Mouse (Mus musculus) frontal cortex, postnatal 36 days (tissue): ENCODE results near the gene Gm826.

Experiments used
- DNase-seq, 2 experiments: peaks; one replicate each; pipeline ENCODE4 v3.0.0; 2022; ENCODE audit warnings: low spot score in 2 of 2

The Gm826 gene

DNA sequence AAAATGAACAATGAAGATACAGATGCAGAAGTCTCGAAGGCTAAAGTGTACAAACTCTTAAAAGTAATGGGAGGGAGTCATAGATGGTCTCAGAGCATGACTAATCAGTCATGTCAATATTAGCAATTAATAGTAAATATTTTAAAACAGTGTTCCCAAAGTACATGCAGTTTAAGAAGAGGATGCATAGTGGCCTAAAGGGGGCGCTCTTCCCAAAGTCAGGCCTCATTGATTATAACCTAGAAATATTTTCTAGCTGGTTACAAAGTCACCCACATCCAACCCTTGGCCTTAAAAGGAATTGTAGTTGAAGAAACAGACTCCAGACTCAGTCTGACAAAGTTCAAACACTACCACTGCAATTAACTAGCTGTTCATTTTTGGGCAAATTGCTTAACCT is 20.4 kb upstream of the Gm826 start:
- DNase-seq, result no peak

DNA sequence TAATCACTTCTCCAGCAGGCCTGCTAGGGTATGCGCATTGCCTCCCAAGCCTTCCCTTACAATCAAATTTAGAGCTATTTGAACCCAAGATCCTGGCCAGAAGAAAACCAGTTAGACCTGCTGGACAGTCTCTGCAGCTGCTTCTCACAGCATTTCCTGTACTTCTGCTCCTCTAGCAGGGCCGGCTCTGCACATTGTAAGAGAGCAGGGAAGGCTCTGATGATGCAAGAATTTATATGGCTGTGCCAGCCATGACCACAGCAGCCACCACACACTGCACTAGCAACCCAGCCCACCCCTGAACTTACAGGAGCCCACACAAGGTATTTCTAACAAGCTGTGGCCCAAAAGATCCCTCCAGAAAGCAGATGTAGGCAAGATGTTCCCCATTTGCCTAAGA is 19.6 kb upstream of the Gm826 start:
- DNase-seq, result no peak

DNA sequence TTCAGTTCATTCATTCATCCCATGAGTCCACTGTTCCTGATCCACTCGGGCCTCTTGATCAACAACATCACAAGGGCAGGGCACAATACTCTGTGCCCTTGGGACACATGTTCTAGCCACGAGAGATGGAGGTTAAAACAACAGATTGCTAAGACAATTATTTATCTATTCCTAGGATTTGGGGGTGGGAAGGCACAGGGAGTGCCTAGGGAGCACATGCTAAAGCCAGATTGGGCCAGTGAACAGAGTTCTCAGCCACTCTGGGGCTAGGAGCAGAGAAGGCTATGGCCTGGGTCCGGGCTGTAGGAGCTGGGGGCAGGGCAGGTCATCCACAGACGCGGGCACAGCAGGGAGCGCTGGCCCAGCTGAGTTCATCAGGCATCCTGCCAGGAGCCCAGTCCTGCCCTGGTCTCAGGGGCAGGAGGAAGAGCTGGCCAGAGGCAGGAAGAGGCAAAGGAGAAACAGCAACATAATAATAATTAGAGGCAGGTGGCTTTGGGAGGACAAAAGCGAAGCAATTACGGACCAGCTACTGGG is 17.1 kb upstream of the Gm826 start:
- no peak for DNase-seq

DNA sequence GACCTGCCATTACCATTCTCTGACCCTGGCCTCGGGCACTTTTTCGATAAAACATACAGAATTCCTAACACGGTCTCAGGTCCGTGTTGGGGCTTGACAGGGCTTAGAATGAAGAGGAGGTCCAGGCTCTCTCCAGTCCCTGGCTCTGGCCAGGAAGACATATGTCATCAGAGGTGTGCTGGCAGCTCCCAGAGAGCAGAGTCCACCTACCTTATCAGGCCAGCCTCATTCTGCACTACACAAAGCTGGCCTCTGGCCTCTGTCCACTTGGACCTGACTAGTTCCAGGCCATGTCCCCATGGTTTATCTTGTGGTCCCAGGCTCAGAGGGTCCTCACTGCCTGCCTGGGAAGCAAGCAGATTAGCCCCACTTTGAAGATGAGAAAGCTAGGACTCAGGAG is 15.6 kb upstream of the Gm826 start:
- DNase-seq, result no peak

DNA sequence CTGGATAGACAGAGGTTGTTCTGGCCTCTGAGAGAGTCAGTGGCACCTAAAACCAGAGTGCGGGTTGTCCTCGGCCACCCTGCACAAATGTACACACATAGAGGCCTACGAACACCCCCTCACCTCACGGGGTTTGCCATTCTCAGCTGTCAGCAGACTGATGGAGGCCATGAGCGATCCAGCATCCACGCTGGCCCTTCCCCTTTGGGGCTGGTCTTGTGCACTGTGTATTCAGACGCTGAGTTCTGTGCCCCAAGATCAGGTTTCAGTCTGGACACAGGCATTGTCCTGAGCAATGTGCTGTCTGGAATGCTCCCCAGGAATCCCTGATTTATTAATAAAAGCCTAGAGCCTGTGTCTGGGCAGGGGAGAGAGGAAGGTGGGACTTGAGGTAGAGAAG is 14.8 kb upstream of the Gm826 start:
- DNase-seq, result no peak

DNA sequence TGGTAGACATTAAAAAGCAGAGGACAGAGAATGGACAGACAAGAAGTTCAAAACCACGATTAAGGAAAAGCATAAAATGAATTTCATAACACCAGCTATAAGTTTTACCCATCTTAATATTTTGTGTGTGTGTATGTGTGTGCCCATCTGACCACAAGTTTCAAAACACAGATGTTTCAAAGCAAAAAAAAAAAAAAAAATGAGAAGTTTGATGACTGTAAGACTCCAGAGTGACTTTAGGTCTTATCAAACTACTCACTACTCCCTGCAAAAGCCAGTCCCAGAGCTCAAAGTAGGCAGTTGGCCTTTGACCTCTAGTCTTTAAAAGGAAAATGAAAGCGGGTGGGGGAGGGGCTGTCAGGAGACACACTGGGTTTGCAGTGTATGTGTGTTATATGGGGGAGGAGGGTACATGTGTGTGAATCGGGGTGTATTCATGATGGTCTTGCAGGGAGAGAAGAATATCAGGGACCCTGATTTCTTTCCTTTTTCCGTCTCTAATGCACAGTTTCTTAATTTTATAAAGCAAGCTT is 14.2 kb upstream of the Gm826 start:
- DNase-seq, result no peak

DNA sequence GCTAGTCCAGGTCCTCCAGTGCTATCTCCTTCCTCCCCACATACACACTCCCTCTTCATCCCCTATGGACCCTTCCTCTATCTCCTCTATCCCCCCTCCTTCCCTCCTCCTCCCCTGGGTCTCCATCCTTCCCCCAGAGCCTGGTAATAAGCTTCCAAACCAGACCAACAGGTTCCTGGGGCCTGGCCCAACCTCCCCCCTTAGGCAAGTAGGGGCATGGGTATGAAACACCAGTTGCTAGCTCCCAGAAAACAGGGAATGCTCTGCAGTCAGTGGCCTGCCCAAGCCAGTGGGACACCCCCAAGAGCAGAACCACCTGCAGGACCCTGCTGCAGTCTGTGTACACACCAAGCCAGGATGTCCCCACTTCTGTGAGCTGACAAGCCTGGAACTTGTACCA is 11.7 kb upstream of the Gm826 start:
- no peak for DNase-seq

DNA sequence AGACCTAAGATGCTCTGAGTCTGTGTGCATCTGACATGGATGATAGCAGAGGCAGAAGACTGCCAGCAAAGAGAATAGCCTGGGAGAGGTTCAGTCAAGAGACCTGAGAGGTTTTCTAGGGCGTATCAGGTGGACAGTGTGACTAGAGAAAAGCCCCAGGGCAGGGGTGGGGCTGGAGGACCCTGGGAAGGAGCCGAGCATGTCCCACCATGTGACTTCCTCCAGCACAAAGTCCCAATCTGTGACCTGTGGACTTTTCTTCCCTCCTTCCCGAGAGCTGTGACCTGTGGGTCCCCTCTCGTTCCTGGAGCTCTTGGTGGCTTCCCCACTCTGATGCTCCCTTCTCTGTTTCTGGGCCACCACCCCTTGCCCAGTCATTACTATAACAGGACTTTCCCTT is 6.2 kb upstream of the Gm826 start:
- DNase-seq, result no peak

DNA sequence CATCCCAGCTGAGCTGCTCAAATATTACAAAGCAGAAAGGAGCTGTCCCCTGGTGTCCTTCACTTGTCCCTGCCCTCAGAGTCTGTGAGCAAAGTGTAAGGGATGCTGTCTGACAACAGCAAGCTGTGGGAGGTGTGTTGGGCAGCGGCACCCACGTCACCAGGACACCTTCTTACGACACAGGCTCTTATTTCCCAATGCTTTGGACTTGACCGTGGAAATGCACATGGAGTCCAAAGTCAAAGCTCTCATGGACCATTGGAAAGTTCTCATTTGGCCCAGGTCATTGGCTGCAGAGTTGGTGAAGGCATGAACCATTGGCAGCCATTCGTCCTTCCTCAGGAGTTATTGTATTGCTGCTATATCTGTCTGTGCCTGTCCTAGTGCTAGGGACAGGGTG is 5.6 kb upstream of the Gm826 start:
- no peak for DNase-seq

DNA sequence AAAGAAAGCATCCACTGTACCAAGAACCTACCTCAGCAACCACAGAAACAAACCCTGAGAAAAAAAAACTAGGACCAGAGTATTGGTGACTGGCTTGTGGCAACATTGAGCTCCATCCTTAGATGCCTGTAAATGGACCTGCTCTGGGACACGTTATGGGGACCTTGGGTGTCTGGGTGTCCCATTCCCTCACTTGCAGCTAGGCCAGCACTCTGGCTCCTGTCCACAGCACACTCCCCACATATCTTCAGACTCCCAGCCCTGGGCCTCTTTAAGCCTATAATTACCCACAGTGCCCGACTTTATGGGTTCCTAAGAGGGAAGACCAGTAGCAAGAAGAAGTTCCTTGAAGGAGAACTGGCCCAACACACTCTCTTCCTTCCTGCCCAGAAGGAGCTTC is 2.1 kb upstream of the Gm826 start:
- no peak for DNase-seq

DNA sequence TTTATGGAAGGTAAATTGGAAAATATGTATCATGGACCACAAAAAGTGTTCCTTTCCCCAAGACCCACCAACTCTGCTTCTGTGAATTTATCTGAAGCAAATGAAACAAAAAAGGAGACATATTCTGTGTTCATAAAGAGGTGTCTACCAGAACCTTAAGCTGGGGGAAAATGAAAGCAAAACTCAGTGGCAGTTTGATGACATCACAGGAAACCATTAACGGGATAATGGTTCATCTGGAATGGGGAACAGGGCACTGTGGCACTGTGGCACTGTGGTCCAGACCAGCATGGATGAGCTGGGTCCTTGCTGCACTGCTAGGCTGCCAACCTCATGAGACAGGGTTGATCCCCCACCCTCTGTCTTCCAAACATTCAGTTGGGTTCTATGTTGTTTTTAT is 1.1 kb upstream of the Gm826 start:
- no peak for DNase-seq

DNA sequence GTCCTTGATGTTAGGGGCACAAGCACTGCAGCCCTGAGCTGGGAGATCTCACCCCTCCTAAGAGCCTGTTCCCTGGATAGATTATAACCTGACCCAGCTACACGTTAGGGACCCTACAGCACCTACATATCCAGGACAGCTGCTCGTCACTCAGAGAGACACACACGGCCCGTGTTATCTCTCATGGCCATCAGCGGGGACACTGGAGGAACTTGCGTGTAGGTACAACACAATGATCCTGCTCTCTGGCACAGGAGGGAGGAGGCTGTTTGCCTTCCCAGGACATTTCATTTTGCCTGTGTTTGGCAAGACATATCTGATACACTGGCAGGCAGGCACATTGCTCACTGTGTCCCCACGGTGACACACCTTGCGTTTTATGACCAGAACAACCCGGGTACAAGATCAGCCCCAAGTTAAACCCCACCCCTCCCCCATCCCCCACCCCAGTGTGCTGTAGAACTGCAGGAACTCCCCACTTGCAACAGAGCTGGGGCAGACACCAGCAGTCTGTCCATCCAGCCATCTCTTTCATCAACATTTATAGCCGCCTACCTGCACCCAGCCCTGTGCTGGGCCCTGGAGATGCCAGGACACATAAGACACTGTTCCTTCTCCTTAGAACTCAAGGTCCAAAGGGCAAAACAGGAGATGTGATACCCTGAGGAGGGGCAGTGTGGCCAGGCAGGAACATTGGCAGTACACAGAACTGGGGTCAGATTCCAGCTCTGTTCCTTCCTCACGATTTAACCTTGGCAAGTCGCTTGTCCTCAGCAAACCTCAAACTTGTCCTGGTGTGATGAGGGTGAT is 1.2 kb downstream of the Gm826 start:
- DNase-seq, result no peak

DNA sequence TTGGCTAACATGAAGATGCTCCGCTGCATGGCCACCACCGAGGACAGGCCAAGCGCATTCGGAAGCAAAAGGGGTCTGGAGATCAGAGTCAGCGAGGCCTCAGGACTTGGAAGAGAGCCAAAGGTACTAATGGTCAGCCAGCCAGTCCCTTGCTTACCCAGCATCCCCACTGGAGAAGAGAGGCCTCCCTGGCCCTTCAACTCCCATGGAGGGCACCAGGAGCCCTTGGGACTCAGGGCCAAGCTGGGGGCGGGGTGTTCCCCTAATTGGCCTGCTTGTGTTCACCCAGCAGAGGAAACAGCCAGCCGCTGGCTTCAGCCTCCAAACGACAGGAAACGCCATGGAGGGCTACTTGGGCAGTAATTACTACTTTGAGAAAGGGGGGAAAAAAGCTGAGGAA is 5.1 kb downstream of the Gm826 start:
- DNase-seq, result peak in 1 of 2 experiments; percentile 10

DNA sequence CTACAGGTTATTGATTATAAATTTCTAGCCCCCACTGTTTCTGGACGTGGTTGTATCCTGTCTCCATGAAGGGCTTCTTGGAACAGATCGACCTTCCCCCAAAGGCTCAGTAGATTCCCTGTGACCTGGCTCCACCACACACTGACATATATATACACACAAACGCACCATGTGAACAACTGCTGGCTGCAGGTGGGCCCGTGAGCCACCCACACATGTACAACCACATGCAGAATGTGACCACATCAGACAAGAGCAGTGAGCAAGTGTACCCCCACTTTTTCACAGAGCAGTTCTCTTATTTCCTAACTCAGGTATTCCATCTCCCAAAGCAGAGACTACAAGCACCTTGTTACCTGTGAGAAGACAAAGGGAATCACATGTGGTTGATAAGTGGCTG is 6.2 kb downstream of the Gm826 start:
- no peak for DNase-seq

DNA sequence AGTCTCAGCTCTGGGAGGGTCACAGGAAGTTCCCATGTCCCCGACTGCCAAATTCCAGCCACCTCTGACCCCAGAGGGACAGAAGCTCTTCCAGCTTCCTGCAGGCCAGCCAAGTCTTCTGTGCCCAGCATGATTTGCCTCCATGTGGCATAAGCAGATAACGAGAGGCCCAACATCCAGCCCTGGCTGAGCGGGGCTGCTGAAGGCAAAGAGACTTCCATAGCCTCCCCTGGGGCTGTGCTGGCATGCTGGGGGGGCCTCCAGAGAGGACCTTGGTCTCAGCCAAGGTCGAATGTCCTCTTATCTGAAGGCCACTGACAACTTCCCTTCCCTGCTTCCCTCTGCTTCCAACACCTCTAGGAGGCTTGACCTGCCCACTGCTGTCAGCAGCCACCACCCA is 6.8 kb downstream of the Gm826 start:
- no peak for DNase-seq

DNA sequence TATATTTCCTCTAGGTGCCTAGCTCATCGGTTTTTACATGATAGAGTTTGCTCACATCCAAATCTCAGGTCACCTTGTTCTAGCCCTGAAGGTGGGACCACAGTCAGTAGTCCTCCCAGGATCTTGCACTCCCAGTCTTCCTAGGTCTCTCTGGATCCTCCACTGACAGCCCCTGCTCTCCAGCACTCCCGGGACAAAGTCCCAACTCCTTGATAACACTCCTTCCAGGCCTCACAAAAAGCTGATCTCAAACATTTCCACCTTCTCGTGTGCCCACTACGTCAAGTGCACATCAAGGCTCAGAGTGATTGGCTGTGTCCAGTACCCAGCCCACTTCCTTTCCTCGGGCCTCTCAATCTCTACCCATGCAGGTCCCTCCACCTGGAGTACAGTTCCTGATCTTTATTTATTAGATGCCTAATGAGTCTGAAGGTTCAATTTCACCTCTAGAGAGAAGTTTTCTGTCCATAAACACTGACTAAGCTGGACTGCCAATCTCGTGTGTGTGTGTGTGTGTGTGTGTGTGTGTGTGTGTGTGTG is 8.8 kb downstream of the Gm826 start:
- no peak for DNase-seq

DNA sequence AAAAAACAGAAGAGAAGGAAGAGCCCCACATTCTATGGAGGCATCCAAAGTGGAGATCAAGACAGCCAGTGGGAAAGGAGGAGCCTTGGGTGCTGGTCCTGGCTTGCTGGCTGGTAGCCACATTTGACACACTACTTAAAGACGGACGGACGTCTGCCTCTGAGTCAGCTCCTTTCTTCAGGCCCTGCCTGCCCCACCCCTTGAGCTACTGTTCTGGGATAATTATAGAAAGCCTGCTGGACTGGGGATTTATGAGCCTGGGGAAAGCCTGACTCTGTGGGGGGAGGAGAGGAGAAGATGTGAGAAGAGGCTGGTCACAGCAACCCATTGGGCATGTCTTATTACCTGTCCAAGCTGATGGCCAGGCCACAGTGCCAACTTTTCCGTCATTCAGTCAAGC is 12.1 kb downstream of the Gm826 start:
- no peak for DNase-seq

DNA sequence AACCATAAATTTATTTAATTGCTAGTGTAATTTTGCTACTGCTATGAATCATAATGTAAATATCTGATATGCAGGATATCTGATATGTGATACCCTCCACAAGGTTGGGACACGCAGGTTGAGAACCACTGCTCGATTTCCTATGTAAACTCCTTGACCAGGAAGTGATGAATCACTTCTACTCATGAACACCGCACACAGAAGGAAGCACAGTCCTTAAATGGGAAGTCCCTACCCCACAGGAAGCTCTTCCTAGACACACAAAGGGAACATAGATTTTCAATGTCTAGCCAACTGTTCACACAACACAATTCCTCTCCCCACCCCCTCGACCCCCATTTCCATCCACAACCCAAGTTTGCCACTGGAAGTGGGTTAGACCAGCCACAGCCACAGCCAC is 15.7 kb downstream of the Gm826 start:
- no peak for DNase-seq

DNA sequence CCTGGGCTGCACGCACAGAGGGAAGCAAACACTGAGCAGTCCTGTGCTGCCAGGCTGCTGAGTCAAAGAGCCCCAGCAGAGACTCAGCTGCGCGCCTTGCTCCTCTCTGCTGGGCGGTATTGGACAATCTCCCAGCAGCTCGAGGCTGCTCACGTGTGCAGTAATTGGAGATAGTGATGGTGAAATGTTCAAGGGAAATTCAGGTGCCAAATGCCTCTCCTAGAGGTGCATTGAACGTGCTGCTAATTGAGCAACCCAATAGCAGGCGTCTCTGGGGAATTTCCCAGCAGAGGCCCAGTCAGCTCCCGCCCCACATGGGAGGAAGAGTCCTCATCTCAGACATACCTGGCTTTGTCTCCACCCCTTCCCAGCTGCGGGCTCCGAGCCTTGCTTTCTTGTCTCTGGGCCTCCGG is 20.4 kb downstream of the Gm826 start:
- no peak for DNase-seq

DNA sequence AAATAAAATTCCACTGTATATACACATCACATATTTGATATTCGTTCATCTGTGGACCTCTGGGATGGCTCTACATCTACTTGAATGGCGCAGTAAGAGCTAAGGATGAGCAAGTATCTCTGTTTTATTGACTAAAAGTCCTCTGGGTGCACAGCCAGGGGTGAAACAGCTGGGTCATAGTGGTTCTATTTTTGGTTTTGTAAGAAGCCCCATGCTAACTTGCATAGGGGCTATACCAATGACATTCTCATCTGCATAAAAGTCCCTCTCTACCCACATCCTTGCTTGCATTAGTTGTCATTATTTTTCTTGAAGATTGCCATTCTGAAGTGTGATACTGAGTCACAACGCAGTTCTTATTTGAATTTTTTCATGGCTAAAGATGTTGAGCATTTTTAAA is 28.9 kb downstream of the Gm826 start:
- DNase-seq, result no peak

DNA sequence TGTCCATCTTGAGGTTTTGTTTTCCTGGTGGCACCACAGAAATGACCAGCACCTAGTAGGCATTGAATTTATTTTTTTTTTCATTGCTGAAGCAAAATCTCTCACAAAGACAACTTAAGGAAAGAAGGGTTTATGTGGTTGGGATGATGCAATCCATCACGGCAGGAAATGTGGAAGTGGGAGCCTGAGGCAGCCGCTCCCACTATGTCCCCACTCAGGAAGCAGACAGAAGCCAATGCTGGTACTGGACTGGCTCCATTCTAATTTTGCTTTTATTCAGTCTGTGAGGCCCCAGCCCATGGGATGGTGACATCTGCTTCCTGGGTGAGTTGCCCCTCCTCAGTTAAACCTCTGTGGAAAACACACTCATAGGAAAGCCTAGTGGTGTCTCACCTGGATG is 30.0 kb downstream of the Gm826 start:
- no peak for DNase-seq

DNA sequence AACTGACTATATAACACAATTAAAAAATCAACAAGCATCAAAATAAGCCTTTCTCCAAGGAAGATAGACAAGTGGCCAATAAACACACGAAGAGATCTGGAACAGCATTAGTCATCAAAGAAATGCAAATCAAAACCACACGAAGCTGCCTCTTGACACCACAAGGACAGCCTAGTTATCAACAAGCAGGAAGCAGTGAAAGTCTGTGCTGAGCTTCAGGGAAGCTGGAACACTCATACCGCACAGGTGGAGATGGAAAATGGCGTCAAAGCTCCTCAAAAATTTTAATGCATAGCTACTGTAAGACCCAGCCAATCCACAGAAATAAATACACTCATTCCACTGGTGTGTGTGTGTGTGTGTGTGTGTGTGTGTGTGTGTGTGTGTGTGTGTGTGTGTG is 31.9 kb downstream of the Gm826 start:
- DNase-seq, result no peak

DNA sequence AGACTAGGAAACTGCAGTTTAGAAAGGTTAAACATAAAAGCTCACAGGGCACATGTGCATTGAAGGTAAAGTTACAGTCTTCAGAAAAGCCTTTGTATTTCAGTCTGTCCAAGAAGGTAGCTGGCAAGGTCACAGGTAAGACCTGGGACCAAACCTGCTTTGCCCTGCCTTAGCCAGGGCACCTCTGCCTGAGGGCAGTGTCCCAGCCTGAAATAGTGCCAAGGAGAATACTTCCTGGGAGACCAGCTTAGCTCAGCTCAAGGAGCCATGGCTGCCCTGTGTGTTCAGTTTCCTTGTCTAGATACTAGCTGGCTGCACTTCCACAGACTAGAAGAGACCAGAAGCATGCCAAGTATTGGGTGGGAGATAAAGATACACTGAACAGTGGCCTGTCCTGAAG is 35.4 kb downstream of the Gm826 start:
- no peak for DNase-seq
